Mouse (Mus musculus) thymus, postnatal 25 days (tissue): ENCODE data around the gene Btbd16.

Source experiments
- DNase-seq: peaks from one replicate; pipeline ENCODE4 v3.0.0; 2022

Btbd16 gene

DNA sequence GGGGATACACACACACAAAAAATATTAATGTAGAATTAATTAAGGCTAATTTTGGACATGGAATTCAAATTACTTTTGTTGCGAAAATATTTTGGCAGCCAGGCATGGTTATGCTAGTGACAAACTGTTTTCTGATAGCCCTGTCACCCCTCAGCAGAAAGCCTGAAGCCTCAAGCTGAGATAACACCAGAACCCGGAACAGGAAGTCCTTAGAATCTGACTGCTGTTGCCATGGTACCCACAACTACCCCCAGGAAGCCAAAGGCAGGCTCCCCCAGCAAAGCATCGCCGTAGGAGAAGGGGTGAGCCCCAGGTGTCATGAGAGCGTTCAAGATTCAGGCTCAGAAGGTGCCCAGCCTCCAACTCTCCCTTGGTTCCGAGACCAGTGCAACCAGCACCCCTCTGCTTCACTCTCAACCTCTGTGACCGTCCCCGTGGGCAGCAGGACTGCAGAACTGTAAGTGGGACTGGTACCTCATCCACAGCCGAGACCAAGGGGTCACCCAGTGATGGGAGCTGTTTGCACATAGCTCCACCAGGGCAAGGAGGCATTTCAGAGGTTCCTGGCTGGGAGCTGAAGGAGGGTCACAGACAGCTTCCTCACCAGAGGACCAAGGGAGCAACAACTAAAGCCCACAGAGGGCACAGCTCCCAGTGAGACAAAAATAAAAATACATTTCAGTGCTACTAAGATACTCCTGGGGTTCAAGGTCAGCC is at the start of gene Btbd16:
Btbd16 (plus strand) TSS at position 156 of the 717 bp plus-strand sequence.
- peak; percentile 48 for DNase-seq

DNA sequence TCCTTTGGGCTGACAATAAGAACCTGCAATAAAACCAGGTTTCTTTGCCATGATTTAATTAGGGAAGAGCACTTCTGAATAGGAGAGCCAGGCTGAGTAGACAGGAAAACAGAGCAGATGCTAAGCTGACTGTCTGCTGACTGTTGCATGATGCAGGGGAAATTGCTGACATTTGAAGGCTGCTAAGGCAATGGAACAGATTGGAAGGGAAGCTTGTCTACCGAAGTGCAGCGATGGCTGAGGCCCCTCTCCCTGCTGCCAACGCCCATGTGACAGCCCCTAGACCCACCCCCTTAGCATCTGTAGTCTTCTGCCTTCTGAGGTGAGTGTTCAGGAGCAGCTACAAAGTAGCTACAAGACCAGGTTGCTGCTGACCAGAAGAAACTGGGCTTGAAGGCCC is 47.7 kb upstream of the Btbd16 start:
- no peak for DNase-seq

DNA sequence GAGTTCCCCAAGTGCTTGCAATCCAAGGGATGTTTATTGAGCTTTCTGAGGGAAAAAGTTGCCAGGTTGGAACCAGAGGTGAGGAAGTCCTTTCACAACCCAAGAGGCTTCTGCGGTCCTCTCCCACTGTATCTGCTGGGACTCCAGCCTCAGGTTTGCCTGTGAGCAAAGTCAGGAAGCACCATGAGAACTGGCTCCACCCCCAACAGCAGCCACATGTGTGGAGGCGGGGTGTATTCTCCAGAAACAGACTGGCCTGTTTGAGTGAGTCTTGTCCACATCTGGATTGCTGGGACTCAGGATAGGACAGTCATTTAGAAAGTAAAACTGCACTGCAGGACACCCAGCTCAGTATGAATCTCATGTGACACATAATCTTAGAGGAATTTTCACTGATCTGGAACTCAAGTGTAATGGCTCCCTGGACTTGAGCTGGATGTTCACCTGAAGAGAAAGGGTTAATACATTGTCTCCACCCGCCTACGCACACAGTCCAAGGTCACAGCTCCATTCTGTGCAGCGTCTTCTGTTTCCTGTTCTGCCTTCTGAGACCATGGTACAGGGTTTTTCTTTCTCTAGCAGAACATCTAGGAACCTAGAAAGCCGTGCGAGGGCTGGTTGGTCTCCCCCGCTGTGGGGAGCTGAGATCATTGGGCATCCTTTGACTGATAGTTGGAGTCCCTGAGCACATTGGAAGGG is 47.0 kb upstream of the Btbd16 start:
- peak; percentile 8 for DNase-seq

DNA sequence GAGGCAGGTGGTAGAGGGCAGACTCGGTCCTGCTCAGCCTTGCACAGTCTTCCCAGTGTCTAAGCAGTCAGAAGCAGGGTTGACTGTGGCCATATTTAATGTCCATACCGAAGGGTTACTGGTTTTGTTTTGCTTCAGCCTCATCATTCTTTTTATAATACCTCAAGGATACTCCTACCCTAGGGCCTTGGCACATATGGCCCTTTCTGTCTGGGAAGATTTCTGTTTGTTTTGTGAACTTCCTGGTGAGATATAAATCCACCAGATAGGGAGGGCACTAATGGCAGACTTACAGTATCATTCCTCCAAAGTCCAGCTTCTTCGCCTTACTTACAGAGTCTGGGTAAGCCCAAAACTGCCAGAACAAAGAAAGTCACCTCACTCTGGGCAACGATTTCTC is 46.3 kb upstream of the Btbd16 start:
- DNase-seq, result no peak

DNA sequence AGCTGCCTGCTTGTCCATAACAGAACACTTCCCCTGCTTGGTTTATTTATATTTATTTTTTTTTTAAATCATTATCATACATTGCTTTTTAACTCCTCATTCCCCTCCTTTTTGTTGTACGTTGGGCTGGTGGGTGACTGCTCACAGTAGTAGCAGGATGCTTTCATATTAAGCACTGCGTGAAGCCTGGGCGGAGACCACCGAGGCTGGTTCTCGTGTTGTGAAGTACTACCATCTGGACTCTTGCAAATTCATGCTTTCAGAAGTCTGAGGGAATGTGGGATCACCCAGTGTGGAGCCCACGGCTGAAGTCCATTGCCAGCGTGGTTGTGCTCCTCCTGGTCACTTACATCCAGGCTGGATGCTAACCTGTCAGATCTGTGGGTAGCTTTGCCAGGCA is 42.1 kb upstream of the Btbd16 start:
- DNase-seq, result no peak

DNA sequence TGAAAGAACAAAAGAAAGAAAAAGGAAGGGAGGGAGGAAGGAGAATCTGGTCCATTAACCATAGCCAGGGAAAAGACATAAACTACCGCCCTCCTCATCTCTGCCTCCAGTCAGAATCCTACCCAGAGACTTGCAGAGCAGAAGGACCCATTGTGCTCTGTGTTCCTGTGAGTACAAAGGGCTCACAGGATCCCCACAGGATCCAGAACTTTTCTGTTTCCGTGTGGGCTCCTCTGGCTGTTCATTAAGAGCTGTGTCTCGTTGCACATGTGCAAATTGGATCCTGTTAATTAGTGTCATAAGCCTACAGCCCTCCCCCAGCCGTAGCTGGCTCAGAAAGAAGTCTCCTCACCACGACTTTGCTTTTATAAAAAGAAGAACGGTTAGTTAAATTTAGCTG is 41.0 kb upstream of the Btbd16 start:
- DNase-seq, result no peak

DNA sequence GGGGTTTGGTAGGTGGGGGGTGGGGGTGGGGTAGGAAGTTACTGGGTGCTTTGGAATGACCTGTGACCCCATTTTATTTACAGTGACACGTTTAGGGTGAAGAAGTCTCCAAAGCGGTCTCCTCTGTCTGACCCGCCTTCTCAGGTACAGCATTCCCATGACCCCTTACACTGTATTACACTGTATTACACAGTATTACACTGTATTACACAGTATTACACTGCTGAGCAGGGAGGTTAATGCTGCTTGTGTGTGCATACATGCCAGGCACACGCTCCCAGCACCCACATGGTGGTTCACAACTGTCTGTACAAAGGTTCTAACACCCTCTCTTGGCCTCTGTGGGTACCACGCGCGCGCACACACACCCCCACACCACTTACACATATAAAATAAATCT is 40.4 kb upstream of the Btbd16 start:
- no peak for DNase-seq

DNA sequence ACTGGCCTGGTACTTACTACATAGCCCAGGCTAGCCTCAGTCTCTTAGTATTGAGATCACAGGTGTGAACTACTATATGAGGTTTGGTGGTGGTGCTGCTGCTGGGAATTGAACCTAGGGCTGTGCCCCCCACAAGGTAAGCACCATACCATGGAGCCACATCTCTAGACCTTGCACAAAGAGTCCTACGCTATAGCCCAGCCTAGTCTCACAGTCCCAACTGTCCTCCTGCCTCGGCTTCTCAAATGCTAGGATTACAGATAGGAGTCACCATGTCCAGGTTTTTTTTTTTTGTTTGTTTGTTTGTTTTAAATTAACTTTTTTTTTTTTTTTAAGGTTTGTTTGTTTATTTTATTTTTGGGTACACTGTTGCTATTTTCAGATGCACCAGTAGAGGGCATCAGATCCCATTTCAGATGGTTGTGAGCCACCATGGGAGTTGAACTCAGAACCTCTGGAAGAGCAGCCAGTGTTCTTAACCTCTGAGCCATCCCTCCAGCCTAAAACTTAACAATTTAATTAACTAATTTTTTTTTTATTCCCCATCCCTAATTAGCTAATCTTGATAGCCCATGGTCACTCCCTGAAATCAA is 39.6 kb upstream of the Btbd16 start:
- no peak for DNase-seq

DNA sequence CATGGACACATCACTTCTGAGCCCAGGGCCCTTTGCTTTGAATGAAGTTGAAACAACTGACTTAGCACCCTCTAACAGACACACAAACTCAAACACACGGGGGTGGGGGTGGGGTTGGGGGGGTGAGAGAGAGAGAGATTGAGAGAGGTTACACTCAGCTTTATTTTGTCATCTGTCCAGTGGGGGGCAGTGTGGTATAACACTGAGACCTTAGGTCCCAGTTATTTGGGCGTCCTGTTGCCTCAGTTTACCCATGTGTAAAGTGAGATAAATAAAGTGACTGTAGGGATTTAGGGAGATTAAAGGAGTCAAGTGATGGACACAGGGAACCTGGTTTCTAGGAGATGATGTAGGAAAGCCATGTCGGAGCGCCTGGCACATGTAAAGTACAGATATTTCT is 32.8 kb upstream of the Btbd16 start:
- no peak for DNase-seq

DNA sequence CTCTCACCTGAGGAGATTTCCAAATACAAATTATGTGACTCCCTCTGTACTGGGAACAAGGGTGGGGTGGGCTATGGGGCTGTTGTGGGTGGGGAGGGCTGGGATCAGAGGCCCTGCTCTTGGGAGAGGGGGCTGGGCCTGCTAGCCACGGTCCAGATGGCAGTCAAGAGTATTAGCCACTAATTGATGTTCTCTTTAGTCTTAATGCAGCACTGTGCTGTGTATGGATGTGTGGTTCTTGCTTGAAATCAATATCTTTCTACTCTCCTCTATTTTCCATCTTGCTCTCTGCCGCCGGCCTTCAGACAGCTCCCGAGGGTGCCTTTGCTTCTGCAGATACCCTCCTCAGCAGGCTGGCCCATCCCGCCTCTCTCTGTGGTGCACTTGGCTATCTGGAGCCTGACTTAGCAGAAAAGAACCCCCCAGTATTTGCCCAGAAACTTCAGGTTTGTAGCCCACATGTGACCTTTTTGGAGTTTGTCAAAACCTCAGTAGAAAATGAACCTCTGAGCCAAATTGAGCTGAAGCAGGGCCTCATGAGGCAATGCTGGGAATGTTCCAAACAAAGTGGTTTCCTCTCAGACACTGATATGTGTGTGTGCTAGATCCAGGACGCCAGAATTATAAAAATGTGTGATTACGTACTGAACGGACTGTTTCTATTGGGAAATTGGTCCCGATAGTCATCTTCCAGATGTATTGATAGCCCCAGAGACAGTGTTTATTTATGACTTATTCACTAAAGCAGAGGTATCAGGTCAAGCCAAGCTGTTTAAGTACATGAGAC is 30.4 kb upstream of the Btbd16 start:
- DNase-seq, result no peak

DNA sequence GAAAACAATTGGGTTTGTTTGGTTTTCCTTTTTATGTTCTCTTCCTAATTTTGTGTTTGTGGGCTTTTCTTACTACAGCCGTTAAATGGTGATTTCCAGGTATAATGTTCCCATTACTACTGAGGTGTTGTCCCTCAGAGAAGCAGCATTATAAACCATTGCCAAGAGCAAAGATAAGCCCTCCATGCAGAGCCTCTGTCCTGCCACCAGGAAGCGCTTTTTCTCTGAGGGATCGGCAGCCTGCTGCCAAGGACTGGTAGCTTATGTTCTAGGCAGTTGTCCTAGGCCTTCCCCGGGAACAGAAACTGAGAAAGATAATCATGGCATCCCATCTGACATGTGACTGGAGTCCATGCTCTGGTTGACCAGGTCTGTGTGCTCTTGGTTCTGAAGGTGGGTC is 24.7 kb upstream of the Btbd16 start:
- DNase-seq, result no peak

DNA sequence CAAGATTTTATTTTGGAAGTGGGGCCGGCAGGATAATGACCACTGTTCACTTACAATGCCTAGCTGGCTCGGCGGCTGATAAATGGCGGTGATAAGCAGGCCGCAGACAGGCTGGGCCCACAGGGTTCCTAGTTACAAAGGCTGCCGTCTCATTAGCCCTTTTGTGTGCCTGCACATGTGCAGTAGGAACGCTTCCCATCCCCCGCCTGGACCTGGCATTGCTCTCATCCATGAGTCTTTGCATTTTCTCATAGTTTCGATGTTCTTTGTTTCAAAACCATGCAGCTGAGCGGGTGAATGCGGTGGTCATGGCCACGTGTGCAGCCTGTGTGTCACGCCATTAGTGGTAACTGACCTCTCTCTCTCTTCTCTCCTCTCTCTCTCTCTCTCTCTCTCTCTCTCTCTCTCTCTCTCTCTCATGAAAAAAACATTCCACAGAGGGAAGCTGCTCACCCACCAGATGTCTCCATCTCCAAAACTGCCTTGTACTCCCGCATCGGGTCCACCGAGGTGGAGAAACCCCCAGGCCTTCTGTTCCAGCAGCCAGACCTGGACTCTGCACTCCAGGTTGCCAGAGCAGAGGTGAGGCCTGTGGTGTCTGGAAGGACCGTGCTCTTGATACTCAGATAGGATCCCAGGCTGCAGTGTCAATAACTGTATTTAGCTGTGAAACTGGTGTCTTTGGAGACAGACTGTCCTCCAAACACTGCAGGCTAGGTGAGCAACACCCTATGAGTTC is 22.9 kb upstream of the Btbd16 start:
- no peak for DNase-seq

DNA sequence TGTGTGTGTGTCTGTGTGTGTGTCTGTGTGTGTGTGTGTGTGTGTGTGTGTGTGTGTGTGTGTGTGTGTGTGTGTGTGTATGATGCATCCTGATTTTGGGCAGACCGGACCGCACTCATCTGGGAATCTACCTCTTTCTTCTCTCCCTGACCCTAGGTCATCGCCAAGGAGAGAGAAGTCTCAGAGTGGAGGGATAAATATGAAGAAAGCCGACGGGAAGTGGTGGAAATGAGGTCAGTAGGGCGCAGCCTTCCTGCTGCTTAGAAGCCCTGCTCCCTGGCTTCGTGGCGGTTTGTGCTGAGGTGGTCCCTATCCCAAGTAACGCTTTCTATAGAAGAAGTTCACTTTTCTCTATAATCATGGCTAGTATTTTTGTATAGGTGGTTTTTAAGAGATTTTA is 22.2 kb upstream of the Btbd16 start:
- DNase-seq, result no peak

DNA sequence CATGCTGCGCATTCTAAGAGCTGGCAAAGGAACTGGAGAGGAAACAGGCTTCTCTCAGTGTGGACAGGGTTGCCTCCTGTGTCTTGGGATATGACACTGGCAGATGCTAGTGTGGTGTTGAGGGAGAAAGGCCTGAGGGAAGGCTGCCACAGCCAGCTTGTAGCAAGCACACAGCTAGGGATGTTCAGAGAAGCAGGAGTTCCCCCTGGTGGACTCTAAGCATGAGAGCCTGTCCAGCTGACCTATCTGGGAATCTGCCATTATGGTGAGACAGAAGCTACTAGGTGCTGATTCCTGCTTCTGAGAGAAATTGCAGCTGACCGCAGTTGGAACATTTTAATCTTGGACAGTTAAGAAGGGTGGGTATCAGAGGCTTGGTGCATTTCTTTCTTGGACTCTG is 19.1 kb upstream of the Btbd16 start:
- no peak for DNase-seq

DNA sequence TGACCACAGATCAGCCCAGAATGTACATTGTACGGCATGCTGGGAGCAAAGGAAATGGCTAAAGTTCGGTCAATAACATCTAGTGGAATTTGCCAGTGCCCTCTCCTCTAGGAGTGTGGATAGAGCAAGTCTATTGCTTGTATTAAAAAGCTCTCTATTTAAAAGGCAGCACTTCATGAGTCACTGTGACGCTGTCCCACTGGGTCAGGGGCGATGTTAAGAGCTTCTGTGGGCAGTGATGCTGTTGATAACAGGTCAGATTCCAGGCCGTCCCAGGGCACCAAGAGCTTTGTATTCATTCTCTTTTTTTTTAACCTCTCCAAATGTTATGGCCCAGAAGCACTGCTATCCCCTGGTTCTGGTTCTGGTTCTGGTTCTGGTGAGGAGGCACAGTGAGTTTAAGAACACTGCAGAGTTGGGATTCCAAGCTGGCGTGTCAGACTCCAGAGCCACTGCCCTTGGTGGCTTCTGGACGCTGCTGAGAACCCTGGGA is 17.5 kb upstream of the Btbd16 start:
- no peak for DNase-seq

DNA sequence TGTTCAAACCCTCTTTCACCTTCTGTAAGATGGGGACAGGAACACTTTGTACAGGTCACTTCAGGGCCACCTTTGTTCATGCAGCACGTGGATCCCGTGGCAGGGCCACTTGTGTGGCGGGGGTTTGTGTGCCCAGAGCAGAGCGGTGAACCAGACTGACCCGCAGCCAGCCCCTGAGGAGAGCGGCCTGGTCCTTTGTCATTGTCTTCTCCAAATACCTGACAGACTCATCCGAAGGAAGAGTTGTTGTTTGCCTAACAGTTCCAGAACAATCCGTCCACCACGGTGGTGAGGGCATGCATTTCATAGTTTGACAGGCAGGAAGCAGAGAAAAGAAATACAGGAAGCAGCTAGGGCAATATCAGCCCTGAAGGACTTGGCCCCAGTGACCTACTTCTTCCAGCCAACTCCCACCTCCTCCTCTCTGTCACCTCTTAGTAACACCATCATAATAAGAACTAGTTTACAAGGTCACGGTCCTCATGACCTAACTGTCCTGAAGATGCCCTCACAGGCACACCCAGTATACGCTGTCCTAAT is 16.5 kb upstream of the Btbd16 start:
- no peak for DNase-seq

DNA sequence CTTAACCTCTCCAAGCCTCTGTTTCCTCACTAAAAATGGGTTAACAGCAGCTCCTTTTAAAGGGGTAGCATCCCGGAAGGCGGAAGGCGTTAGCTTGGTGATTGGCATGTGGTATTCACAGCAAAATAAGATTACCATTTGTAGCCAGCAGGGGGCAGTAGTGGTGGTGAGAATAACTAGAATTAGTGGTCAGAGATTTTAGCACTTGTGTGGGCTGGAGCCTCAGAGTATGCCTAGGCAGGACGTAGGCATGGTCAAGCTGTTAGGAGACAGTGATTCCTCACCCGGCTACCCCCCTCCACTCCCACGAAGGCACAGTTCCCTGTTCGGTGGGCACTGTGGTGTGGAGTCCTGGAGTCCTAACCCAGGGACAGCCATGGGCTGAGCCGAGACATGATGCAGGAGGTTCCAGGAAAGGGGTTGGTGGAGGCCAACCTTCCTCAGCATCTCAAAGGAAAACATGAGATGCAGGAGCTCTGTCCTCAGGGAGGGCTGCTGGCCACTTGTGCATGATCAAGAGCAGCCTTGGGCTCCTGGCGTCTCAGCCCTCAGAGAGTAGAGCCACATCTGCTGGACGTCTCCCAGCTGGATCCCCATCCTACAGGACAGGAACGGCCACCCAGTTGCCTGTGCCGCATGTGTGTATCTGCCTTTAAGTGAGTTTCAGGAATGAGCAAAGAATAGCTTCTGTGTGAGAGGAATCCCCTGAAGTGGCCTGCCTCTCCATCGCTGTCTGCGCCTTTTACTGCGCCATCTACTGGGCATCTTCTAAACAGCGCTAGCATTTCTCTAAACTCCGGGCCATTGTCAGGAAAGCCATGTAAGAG is 11.6 kb upstream of the Btbd16 start:
- DNase-seq, result peak; percentile 64

DNA sequence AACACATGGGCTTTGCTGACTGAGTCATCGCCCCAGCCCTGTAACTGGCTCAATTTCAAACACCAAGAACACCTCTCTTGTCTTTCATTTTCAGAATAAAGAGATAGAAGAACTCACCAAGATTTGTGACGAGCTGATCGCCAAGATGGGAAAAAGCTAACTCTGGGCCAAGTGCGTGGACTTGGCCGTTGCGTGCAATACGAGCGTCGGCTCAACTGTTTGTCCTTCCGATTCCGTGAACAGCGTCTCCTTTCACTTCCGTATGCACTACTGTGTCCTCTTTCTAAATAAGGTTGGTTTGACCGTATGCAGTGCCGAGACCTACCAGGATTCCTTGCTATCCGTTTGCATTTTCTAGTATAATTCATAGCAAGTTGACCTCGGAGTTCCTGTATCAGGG is 9.7 kb upstream of the Btbd16 start:
- no peak for DNase-seq

DNA sequence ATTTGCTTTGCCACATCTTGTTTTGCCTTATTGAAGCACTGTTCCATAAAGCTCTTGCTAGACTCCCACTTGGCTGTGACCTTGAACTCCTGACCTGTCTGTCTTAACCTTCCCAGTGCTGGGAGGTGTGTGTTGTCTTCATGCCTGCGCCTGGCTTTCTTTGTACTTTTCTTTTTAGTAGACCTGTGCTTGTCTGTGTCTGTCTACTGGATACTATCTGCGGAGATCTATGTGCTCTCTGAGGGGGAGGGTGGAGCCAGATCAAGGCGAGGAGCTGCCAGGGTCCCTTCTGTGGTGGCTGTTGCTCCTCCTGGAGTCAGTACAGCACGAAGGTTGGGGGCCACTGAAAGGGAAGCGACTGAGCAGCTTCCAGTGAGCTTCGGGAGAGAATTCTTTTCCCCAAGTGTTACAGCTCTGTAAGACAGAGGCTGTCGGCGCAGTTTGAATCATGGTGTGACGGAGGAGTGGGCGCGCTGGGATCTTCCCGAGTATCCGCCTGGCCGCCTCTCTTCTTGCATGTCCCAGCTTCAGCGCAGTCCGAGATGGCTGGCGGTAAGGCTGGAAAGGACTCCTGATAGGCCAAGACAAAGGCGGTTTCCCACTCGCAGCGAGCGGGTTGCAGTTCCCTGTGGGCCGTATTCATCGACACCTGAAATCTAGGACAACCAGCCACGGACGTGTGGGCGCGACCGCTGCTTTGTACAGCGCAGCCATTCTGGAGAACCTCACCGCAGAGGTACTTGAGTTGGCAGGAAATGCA is 7.3 kb upstream of the Btbd16 start:
- no peak for DNase-seq

DNA sequence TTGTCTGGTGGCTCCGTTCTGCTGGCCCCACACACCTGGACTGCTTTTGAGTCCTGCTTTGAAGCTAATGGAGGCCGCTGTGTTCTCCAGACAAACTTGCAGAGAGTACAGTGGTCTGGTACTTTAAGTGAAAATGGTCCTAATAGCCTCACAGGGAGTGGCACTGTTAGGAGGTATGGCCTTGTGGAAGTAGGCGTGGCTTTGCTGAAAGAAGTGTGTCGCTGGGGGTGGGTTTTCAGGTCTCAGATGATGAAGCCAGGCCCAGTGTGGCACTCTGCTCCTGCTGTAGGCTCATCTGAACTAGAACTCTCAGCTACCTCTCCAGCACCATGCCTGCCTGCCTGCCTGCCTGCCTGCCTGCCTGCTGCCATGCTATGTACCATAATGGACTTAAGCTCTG is 5.7 kb upstream of the Btbd16 start:
- no peak for DNase-seq

DNA sequence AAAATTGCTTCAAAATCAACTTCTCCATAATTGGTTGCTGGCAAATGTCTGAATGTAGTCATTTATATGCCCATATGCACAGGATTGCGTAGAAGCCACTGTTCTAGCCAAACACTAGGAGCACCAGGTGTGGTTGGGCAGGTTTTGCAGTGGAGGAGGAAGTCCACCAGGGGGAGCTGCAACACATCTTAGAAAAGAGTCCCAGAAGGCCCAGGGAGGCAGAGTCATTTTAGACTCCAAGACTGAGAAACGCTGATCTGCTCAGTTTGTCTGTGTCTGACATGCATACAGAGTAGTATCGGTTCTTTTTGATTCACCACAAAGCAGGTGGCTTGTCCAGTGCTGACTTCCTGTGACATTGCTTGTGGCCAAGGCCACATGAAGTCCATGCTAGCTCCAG is 3.2 kb upstream of the Btbd16 start:
- peak; percentile 85 for DNase-seq
